Mouse (Mus musculus) right cerebral cortex, postnatal 10 days (tissue): Measurements from ENCODE around the gene Inka2.
"Not testable (repeated sequence)": the region's sequence is repeated elsewhere in the genome, so short reads cannot be mapped to it uniquely, and the experiment has no call there.

Experiments
- DNase-seq, 2 experiments: peaks; one replicate each; pipeline ENCODE4 v3.0.0; 2021; ENCODE audit warnings: low spot score in 2 of 2

Inka2 gene

GRCm38 (mm10) chr3:105696387-105697147 lies 7.8 kb upstream of the Inka2 start:
- DNase-seq = peak in 1 of 2 experiments; percentile 20

- no peak for DNase-seq
Observed at GRCm38 (mm10) chr3:105697148-105697441, 7.3 kb upstream of the Inka2 start.

GRCm38 (mm10) chr3:105698311-105698710 lies 6.1 kb upstream of the Inka2 start:
- peak in 1 of 2 experiments; percentile 4 for DNase-seq

- peak in 1 of 2 experiments; percentile 15 for DNase-seq
Observed at GRCm38 (mm10) chr3:105699241-105699933, 5.0 kb upstream of the Inka2 start.

- not testable (repeated sequence) for DNase-seq
Observed at GRCm38 (mm10) chr3:105700786-105701185, 3.6 kb upstream of the Inka2 start.

GRCm38 (mm10) chr3:105701399-105701798 lies 3.0 kb upstream of the Inka2 start:
- DNase-seq = no peak

- DNase-seq = peak in 1 of 2 experiments; percentile 23
Observed at GRCm38 (mm10) chr3:105703571-105703970, 828 bp upstream of the Inka2 start.

GRCm38 (mm10) chr3:105705061-105705549 lies 706 bp downstream of the Inka2 start:
- DNase-seq = peak; percentile 91

GRCm38 (mm10) chr3:105705561-105705960 lies 1.2 kb downstream of the Inka2 start:
- no peak for DNase-seq

GRCm38 (mm10) chr3:105706366-105707020 lies 2.1 kb downstream of the Inka2 start:
- DNase-seq = peak; percentile 68 to 74

GRCm38 (mm10) chr3:105707590-105707989 lies 3.2 kb downstream of the Inka2 start:
- DNase-seq = no peak

- DNase-seq = peak; percentile 84 to 86
Observed at GRCm38 (mm10) chr3:105710246-105710645, 5.8 kb downstream of the Inka2 start.

GRCm38 (mm10) chr3:105711741-105712140 lies 7.3 kb downstream of the Inka2 start:
- DNase-seq = peak in 1 of 2 experiments; percentile 40

GRCm38 (mm10) chr3:105712827-105713226 lies 8.4 kb downstream of the Inka2 start:
- no peak for DNase-seq

- no peak for DNase-seq
Observed at GRCm38 (mm10) chr3:105714091-105714819, 9.9 kb downstream of the Inka2 start.

GRCm38 (mm10) chr3:105714820-105715167 lies 10.4 kb downstream of the Inka2 start:
- DNase-seq = no peak

- DNase-seq = peak in 1 of 2 experiments; percentile 55
Observed at GRCm38 (mm10) chr3:105716353-105717000, 12.1 kb downstream of the Inka2 start.

- DNase-seq = peak in 1 of 2 experiments; percentile 43
Observed at GRCm38 (mm10) chr3:105717856-105718555, 13.6 kb downstream of the Inka2 start.

GRCm38 (mm10) chr3:105718746-105719145 lies 14.3 kb downstream of the Inka2 start:
- DNase-seq = peak in 1 of 2 experiments; percentile 31

GRCm38 (mm10) chr3:105719979-105720378 lies 15.6 kb downstream of the Inka2 start:
- no peak for DNase-seq

GRCm38 (mm10) chr3:105720514-105720913 lies 16.1 kb downstream of the Inka2 start:
- no peak for DNase-seq
